Mouse (Mus musculus) cortical plate, adult 2 months (tissue): ENCODE measurements around the gene Gm6760. TPM values are rescaled to one million over a fixed set of nuclear protein-coding genes. Genes with fewer than 3 reads are reported as not detected.

ENCODE experiments used
- H3K27ac ChIP-seq: fragments of 200-500 bp; 2 replicates; pipeline ENCODE4 v1.5.1; 2012; ENCODE audit warnings: low read length, control low read depth, inconsistent platforms; ENCODE audit not compliant: insufficient read depth
- H3K4me1 ChIP-seq: fragments of 200-500 bp; 2 replicates; pipeline ENCODE4 v1.6.1; 2011; ENCODE audit warnings: low read length; ENCODE audit not compliant: control insufficient read depth, insufficient read depth
- H3K4me3 ChIP-seq: fragments of 200-500 bp; 2 replicates; pipeline ENCODE4 v1.5.1; 2011; ENCODE audit warnings: mild to moderate bottlenecking, low read length, control low read depth; ENCODE audit not compliant: insufficient read depth
- CTCF ChIP-seq: fragments of 200-500 bp; IDR thresholded peaks from 2 replicates; pipeline ENCODE4 v1.5.1; 2011; ENCODE audit warnings: mild to moderate bottlenecking, control low read depth, low read length; ENCODE audit not compliant: insufficient read depth; ENCODE audit errors: extremely low read depth
- POLR2A ChIP-seq: fragments of 200-500 bp; IDR thresholded peaks from 2 replicates; pipeline ENCODE4 v1.6.1; 2011; ENCODE audit warnings: mild to moderate bottlenecking, low read length, control low read depth; ENCODE audit not compliant: insufficient read depth; ENCODE audit errors: extremely low read depth
- polyA plus RNA-seq: library from polyadenylated mRNA; depleted of rRNA; stranded (reverse); fragments of >200 nt; gene quantifications from 2 replicates; pipeline ENCODE4 v1.2.3, GENCODE M21; 2012; rRNA removed

The Gm6760 gene
- not detected in 2 replicates for polyA plus RNA-seq

DNA sequence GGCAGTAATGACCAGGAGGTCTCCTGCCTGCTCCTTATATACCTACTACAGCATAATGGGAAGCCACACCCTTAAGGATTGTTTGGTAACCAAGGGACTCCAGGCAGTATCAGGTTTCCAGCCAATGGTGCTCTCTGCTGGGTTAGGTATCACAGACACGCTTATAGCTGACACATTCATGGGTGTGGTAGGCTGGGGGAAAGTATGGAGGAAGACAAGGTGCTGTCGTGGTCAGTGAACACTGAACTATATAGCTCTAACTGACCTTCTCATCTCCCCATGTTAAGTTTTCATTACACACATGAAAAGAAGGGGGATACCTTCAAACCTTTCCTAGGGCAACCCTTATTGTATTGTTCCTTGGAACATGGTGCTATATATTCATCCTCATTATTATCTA is at the start of gene Gm6760:
TSS of gene Gm6760 (minus strand) at position 101 of the 400 bp plus-strand sequence.
- Histone ChIP-seq H3K27ac (no peak within 1 kb of the TSS), H3K4me1 (no peaks in the 10 kb centered on the region)
- TF ChIP-seq CTCF = no peak
- no peak for TF ChIP-seq POLR2A

DNA sequence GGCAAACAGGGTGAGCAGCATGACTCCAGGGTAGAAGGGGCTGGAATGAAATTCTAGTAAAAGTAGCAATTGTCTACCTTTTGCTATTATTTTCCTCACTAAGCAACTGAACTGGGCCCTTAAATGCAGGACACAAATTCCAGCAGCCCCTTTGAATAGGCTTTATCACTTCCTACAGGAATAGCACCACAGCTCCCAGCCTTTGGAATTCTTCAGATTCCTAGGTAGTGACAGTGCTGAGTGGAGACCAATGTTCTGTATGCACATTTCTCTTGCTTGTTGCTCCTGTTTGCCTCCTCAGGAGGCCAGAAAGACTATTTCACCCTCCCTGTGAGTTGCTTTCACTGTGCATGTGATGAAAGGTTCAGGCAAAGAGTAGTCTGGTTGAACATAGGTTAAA is 29.2 kb upstream of the Gm6760 start:
- no peak for TF ChIP-seq CTCF
- no peak for TF ChIP-seq POLR2A
- Histone ChIP-seq H3K4me3 (no peak overlapping the region), H3K27ac (no peak overlapping the region), H3K4me1 (no peaks in the 10 kb centered on the region)

More for the DNA sequence above, at the start of gene Gm6760:
- H3K4me3 ChIP-seq = no peak within 1 kb of the TSS

DNA sequence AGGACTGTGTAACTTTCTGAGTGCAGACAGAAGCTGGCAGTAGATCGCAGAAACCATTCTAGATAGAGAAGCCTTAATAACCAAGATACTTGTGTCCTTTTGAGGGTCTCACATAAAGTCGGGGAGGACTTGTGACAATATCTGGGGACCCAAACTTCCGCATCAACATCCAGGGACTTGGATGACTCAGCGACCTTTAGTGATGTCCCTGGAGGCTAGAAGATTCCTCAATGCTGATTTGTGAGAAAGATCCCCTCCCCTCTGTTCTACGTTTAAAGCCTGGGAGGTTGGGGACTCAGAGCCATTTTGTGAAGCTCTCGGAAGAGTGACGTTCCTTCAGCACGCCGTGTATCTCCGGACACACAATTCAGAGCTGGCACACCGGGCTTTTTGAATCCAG is 21.2 kb upstream of the Gm6760 start, which contains the start of gene 3830417A13Rik:
TSS of gene 3830417A13Rik (plus strand) at position 301 of the 400 bp plus-strand sequence.
- no peaks in the 10 kb centered on the region for H3K4me1 ChIP-seq
- TF ChIP-seq POLR2A = no peak
- TF ChIP-seq CTCF = no peak
- no peak within 1 kb of the TSS for H3K27ac ChIP-seq
- H3K4me3 ChIP-seq = no peak within 1 kb of the TSS

Other genes with a start within 250 kb of the Gm6760 start
- gene 3830417A13Rik, start 21.4 kb upstream of the Gm6760 start, polyA plus RNA-seq = not detected in 2 replicates
- gene Slitrk4, start 124.8 kb upstream of the Gm6760 start, polyA plus RNA-seq = 9.3 and 10.1 TPM in 2 replicates